Mouse (Mus musculus) ES-CJ7 (cell line): ENCODE measurements at regions not wholly inside any gene's neighbourhood (a gene's known extent, or its start where the extent isn't known, plus 50 kb on each side); places are given as distances from the start of the nearest gene placed in this dataset.
"Not testable (repeated sequence)": the region's sequence is repeated elsewhere in the genome, so short reads cannot be mapped to it uniquely, and the experiment has no call there.

Experiments
- DNase-seq: peaks from one replicate; pipeline ENCODE4 v3.0.0; 2011; ENCODE audit warnings: low read depth, low spot score

DNA sequence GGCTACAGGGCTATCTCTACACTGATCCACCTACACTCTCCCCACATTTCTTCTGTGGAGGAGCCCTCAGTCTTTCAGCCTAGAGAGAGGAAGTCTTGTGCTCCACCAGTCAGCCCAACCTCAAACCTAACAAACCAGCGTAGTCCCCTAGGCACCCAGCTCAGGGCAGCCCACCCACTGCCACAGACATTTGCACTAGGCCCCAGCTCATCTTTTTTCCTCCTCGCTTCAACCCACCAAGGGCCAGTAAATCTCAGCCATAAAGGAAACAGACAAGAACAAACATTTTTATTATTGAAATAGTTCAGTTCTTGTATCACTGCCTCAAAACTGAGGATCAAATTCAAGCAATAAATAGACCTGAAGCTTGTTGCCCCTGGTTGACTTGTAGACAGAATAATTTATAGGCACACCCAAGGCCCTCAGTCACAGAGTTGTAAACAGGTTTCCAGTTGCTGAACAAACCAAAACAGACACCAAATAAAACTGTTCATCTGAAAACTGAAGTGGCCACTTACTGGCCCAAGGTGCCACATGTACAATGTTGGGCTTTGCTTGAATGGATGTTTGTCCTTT is 58.0 kb upstream of the Cdyl start:
- no peak for DNase-seq

- no peak for DNase-seq
Observed at GRCm38 (mm10) chr13:35603080-35603479, 56.6 kb upstream of the Cdyl start.

DNA sequence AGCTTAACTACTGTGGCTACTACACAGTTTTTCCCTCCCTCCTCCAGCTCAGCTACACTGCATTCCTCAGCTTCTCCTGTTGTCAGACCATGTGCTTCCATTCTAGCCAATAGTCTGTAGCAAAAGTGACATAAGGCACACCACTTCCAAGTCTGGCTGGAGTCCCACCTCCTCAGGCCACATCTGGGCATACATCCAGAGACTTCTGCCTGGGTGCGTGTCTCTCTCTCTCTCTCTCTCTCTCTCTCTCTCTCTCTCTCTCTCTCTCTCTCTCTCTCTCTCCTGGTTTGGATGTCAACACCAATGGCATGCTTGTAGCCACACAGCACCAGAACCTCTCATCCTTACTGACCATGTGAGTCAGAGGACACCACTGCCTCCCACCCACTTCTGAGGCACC is 55.6 kb upstream of the Cdyl start:
- no peak for DNase-seq

- DNase-seq = no peak
Observed at GRCm38 (mm10) chr13:35604765-35605164, 54.9 kb upstream of the Cdyl start.

- DNase-seq = not testable (repeated sequence)
Observed at GRCm38 (mm10) chr13:35606857-35607561, 52.6 kb upstream of the Cdyl start.

DNA sequence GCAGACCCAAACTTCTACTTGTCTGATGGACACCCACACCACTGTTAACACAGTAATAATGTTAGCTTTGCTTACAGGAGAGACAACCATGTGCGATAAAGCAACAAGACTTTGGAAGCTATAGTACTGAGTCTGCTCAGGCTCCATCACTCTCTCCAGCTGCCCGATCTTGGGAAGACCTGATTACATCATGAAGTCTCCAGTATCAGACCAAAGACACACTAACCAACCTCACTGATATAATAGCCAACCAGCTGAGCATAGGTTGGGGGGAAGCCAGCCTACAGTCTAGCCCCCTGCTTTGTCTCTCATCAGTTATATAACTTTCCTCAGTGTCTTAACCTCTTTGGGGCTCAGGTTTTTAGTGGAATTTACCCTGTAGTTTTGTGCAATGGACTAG is 51.9 kb upstream of the Cdyl start:
- DNase-seq = no peak
